Mouse (Mus musculus) left cerebral cortex, adult 8-10 months (tissue): ENCODE data around the gene Tbc1d10a. TPM values are rescaled to one million over a fixed set of nuclear protein-coding genes. Genes with fewer than 3 reads are reported as not detected.

Experiments used
- DNase-seq, 2 experiments: peaks; one replicate each; pipeline ENCODE4 v3.0.0; 2022; ENCODE audit warnings: low spot score in 2 of 2
- microRNA-seq, 2 experiments: library from miRNA; unstranded; fragments of <30 nt; microRNA quantifications; one replicate each; pipeline ENCODE4 v1.2.0; 2022
- total RNA-seq, 4 experiments: library from RNA; stranded (reverse); gene quantifications; 2 replicates each; pipeline ENCODE4 v1.2.4; 2022

The Tbc1d10a gene
- total RNA-seq, 4 experiments from 2014 or later, result 24.1 to 33.2 (median 28.3) TPM

GRCm38 (mm10) chr11:4264066-4264465 is 77.5 kb downstream of the Tbc1d10a start:
- DNase-seq, result no peak

Small RNA genes within 50 kb of the gene (microRNA-seq; reads per million reads assigned to microRNA genes)
- gene Mir3060, result 2.7 to 3.3 reads per million in 2 experiments

Other genes starting within 250 kb of the Tbc1d10a start
- 10 to 100 TPM; 38.5 to 47.9 (median 41.2) TPM for gene Pes1, start 222.8 kb upstream of the Tbc1d10a start, total RNA-seq
- gene 4930556J24Rik, start 210.0 kb upstream of the Tbc1d10a start, total RNA-seq, result not detected
- gene Gal3st1, start 203.2 kb upstream of the Tbc1d10a start, total RNA-seq, result 10 to 100 TPM; 11.1 to 12.4 (median 12.1) TPM
- gene Sec14l4, start 155.3 kb upstream of the Tbc1d10a start, total RNA-seq, result 1 to 10 TPM in 1 of 4 experiments, under 1 TPM in 3; 0.23 to 1.0 (median 0.37) TPM
- gene Sec14l3, start 121.9 kb upstream of the Tbc1d10a start, total RNA-seq, result 1 to 10 TPM; 1.0 to 1.7 (median 1.4) TPM
- 10 to 100 TPM; 67.7 to 84.0 (median 72.4) TPM for gene Mtfp1, start 91.3 kb upstream of the Tbc1d10a start, total RNA-seq
- gene Sec14l2, start 63.4 kb upstream of the Tbc1d10a start, total RNA-seq, result 10 to 100 TPM; 35.3 to 36.8 (median 36.4) TPM
- 10 to 100 TPM; 24.8 to 35.0 (median 31.1) TPM for gene Rnf215, start 51.6 kb upstream of the Tbc1d10a start, total RNA-seq
- 10 to 100 TPM; 19.3 to 21.1 (median 19.9) TPM for gene Ccdc157, start 26.5 kb upstream of the Tbc1d10a start, total RNA-seq
- gene Sf3a1, start 26.4 kb upstream of the Tbc1d10a start, total RNA-seq, result 10 to 100 TPM; 57.1 to 70.2 (median 61.6) TPM
- gene Castor1, start 31.4 kb downstream of the Tbc1d10a start, total RNA-seq, result 1 to 10 TPM; 3.1 to 5.9 (median 4.4) TPM
- gene Osm, start 49.6 kb downstream of the Tbc1d10a start, total RNA-seq, result under 1 TPM in 2 of 4 experiments, not detected in 2; 0.53 to 0.55 TPM
- gene Lif, start 70.8 kb downstream of the Tbc1d10a start, total RNA-seq, result 1 to 10 TPM in 1 of 4 experiments, under 1 TPM in 3; 0.66 to 1.3 (median 0.94) TPM